ENCODE assay signal across 8 mouse cellular contexts in the genomic region with DNA sequence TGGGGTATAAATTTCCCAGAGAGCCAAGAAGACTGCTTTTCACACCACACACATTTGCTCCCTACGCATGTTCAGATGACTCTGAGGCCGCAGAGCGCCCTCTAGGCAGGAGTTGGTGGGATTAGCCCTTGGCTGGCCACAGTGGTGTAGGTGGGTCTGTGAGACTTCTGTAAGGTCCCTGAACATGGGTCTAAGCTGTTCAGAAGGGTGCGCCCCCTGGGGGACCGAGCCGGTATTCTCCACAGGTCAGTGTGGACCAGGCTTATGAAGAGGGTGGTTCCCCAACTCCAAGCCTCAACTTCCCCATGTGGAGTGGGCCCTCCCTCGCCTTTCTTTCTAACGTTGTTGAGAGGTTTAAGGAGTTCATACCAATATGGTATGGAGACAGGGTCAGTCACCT. TPM values are rescaled to one million over a fixed set of nuclear protein-coding genes. Genes with fewer than 3 reads are reported as not detected.
A peak's percentile ranks its signal among the peaks of the same experiment; 100 is the strongest.
DNase-seq lines count a peak whose midpoint lies in the region; ATAC-seq and TF ChIP-seq lines count a peak whose summit lies in the region.

No protein-coding gene starts in this region.

- no peaks in the 10 kb centered on the region for H3K27me3 ChIP-seq in heart, embryonic 16.5 days (ENCODE audit: control insufficient read depth, insufficient read depth, low read length)
- peaks cover 55% of the 10 kb centered on the region for H3K27me3 ChIP-seq in E14TG2a.4 (ENCODE audit: insufficient read depth, low read length)
- no peaks in the 10 kb centered on the region for H3K27me3 ChIP-seq in intestine, embryonic 14.5 days (replicated peaks; ENCODE audit: control insufficient read depth, insufficient read depth, low read length)
- 0 out of 2 replicates have a peak, but pooled peaks cover 2% of the 10 kb centered on the region for H3K27me3 ChIP-seq in liver, postnatal 0 days (ENCODE audit: insufficient read depth, low read length)
- H3K27me3 ChIP-seq in small intestine, adult 2 months (ENCODE audit: control insufficient read depth, insufficient read depth, low read length) = no peaks in the 10 kb centered on the region

- H3K36me3 ChIP-seq in heart, embryonic 16.5 days (ENCODE audit: control insufficient read depth, insufficient read depth) = no peaks in the 10 kb centered on the region
- H3K36me3 ChIP-seq in E14TG2a.4 (ENCODE audit: insufficient read depth, low read length) = no peaks in the 10 kb centered on the region
- H3K36me3 ChIP-seq in intestine, embryonic 14.5 days (ENCODE audit: control insufficient read depth, insufficient read depth, low read length) = no peaks in the 10 kb centered on the region
- no peaks in the 10 kb centered on the region for H3K36me3 ChIP-seq in liver, postnatal 0 days (replicated peaks; ENCODE audit: insufficient read depth, low read length)
- peaks cover 15% of the 10 kb centered on the region for H3K36me3 ChIP-seq in small intestine, adult 2 months (ENCODE audit: control insufficient read depth, insufficient read depth, low read length)

- no peak overlapping the region for H3K9ac ChIP-seq in heart, embryonic 16.5 days (ENCODE audit: low read length)
- H3K9ac ChIP-seq in intestine, embryonic 14.5 days (ENCODE audit: low read length) = no peak overlapping the region
- H3K9ac ChIP-seq in liver, postnatal 0 days (replicated peaks) = no peak overlapping the region

- TF ChIP-seq POLR2A in brain, embryonic 14.5 days (IDR thresholded peaks at IDR 0.05; ENCODE audit: borderline replicate concordance, extremely low read depth, insufficient read depth, insufficient read length, poor library complexity, severe bottlenecking) = no peak
- no peak for TF ChIP-seq POLR2A in small intestine, adult 2 months (IDR thresholded peaks at IDR 0.05; ENCODE audit: low read depth, low read length)

- DNase-seq in heart, adult 9 months (ENCODE audit: low spot score in 2 of 2) = no peak
- no peak for DNase-seq in brain, embryonic 14.5 days (ENCODE audit: low read depth)
- peak; percentile 72 for DNase-seq in intestine, embryonic 14.5 days (ENCODE audit: low spot score)
- peak; percentile 66 for DNase-seq in liver, postnatal 0 days
- no peak for DNase-seq in gastrocnemius, adult 8-10 months (ENCODE audit: low spot score in 2 of 2)

- ATAC-seq in heart, embryonic 16.5 days (replicated peaks; ENCODE audit: extremely low read depth, insufficient read depth, low FRiP score) = no peak
- peak; percentile 47 for ATAC-seq in intestine, embryonic 14.5 days (replicated peaks; ENCODE audit: low FRiP score, low TSS enrichment, low read depth)
- no peak for ATAC-seq in liver, postnatal 0 days

- no peak overlapping the region for H3K4me3 ChIP-seq in heart, embryonic 16.5 days (ENCODE audit: low read length)
- H3K4me3 ChIP-seq in E14TG2a.4 (replicated peaks; ENCODE audit: low read length) = peak overlapping the region; percentile 46; the same call in 1 of the 2 replicates
- H3K4me3 ChIP-seq in intestine, embryonic 14.5 days (ENCODE audit: low read depth, low read length) = no peak overlapping the region
- no peak overlapping the region for H3K4me3 ChIP-seq in liver, postnatal 0 days (ENCODE audit: low read depth, low read length)
- H3K4me3 ChIP-seq in small intestine, adult 2 months (ENCODE audit: low read depth, low read length) = no peak overlapping the region

- H3K4me2 ChIP-seq in heart, embryonic 16.5 days (ENCODE audit: low read depth, low read length) = 0 out of 2 replicates have a peak overlapping the region, but pooled peaks have one; percentile 27
- no peak overlapping the region for H3K4me2 ChIP-seq in intestine, embryonic 14.5 days (ENCODE audit: low read length)
- H3K4me2 ChIP-seq in liver, postnatal 0 days (ENCODE audit: low read depth, low read length) = no peak overlapping the region

- TF ChIP-seq CTCF in E14TG2a.4 (conservative IDR thresholded peaks at IDR 0.05; ENCODE audit: low read length) = peak; percentile 80
- peak; percentile 39; the same call in 1 of the 2 replicates for TF ChIP-seq CTCF in brain, embryonic 14.5 days (IDR thresholded peaks at IDR 0.05; ENCODE audit: borderline replicate concordance, extremely low read depth, insufficient read depth, insufficient read length)
- TF ChIP-seq CTCF in liver, postnatal 0 days (IDR thresholded peaks at IDR 0.05; ENCODE audit: low read depth) = peak; percentile 64
- peak; percentile 43; the same call in 1 of the 2 replicates for TF ChIP-seq CTCF in small intestine, adult 2 months (IDR thresholded peaks at IDR 0.05; ENCODE audit: extremely low read depth, insufficient read length, insufficient replicate concordance, low read depth, low read length)

- no peaks in the 10 kb centered on the region for H3K9me3 ChIP-seq in heart, embryonic 16.5 days (replicated peaks; ENCODE audit: control insufficient read depth, low read length)
- peaks cover 7% of the 10 kb centered on the region; the same call in 1 of the 2 replicates for H3K9me3 ChIP-seq in E14TG2a.4 (ENCODE audit: low read length)
- H3K9me3 ChIP-seq in intestine, embryonic 14.5 days (ENCODE audit: control insufficient read depth, low read length) = no peaks in the 10 kb centered on the region
- H3K9me3 ChIP-seq in liver, postnatal 0 days (ENCODE audit: low read length) = no peaks in the 10 kb centered on the region

- H3K27ac ChIP-seq in heart, embryonic 16.5 days (ENCODE audit: low read length) = peak overlapping the region; percentile 67
- no peak overlapping the region for H3K27ac ChIP-seq in intestine, embryonic 14.5 days (ENCODE audit: low read depth)
- no peak overlapping the region for H3K27ac ChIP-seq in liver, postnatal 0 days (ENCODE audit: low read depth)
- no peak overlapping the region for H3K27ac ChIP-seq in small intestine, adult 2 months (ENCODE audit: insufficient read depth, low read depth, low read length)

- 49% methylated on average over 8 of the region's 8 CpGs for WGBS in heart, embryonic 16.5 days
- WGBS in intestine, embryonic 14.5 days = 54% methylated on average over 8 of the region's 8 CpGs
- WGBS in liver, postnatal 0 days (ENCODE audit: insufficient replicate concordance) = 43% methylated on average over 8 of the region's 8 CpGs
- 60% methylated on average over 8 of the region's 8 CpGs for WGBS in small intestine, adult 2 months

- no peak for TF ChIP-seq EP300 in liver, postnatal 0 days (IDR thresholded peaks at IDR 0.05; ENCODE audit: low read depth)

- H3K4me1 ChIP-seq in heart, embryonic 16.5 days (ENCODE audit: control insufficient read depth, insufficient read depth, low read length) = peaks cover 27% of the 10 kb centered on the region
- peaks cover 40% of the 10 kb centered on the region for H3K4me1 ChIP-seq in E14TG2a.4 (replicated peaks; ENCODE audit: low read depth, low read length)
- no peaks in the 10 kb centered on the region; the same call in 1 of the 2 replicates for H3K4me1 ChIP-seq in intestine, embryonic 14.5 days (replicated peaks; ENCODE audit: control insufficient read depth, insufficient read depth, low read length)
- no peaks in the 10 kb centered on the region for H3K4me1 ChIP-seq in liver, postnatal 0 days (ENCODE audit: insufficient read depth)
- no peaks in the 10 kb centered on the region; the same call in 1 of the 2 replicates for H3K4me1 ChIP-seq in small intestine, adult 2 months (ENCODE audit: control insufficient read depth, insufficient read depth, insufficient read length, low read length)

RNA-seq across cellular contexts. Expression of gene Gna12, which starts 59.3 kb away (rescaled TPM):
- polyA plus RNA-seq in heart, embryonic 16.5 days (2015; fragmentation: Nextera tagmentation; extraction: Ambion mirVana) = 7.1 and 11.0 TPM in 2 replicates
- 96.8 and 122 TPM in 2 replicates for polyA plus RNA-seq in brain, embryonic 14.5 days (2012; rRNA removed)
- polyA plus RNA-seq in intestine, embryonic 14.5 days (2014; fragmentation: Nextera tagmentation; extraction: Ambion mirVana) = 15.7 and 17.7 TPM in 2 replicates
- polyA plus RNA-seq in liver, postnatal 0 days (2015; fragmentation: Nextera tagmentation; extraction: Ambion mirVana) = 12.7 and 14.5 TPM in 2 replicates
- polyA plus RNA-seq in small intestine, adult 2 months (2012; rRNA removed) = 27.8 and 34.8 TPM in 2 replicates
- 10 to 100 TPM; 21.4 to 30.8 (median 24.5) TPM for total RNA-seq in gastrocnemius, adult 8-10 months (2022)

Comparison
In these comparisons a context has a peak if more than half of its experiments do, and no peak if none do; other contexts are left out.
1. DNase-seq: peak in intestine, embryonic 14.5 days (single experiment) and liver, postnatal 0 days (single experiment); none in heart, adult 9 months (0 of 2), brain, embryonic 14.5 days (single experiment) and gastrocnemius, adult 8-10 months (0 of 2).
2. Peak in every context shown above with its lines, with median percentiles within 50 percentile points of each other: CTCF ChIP-seq.